Mouse (Mus musculus) megakaryocyte, adult 5-6 weeks (primary cell): ENCODE results near the gene Ccr1l1. TPM values are rescaled to one million over a fixed set of nuclear protein-coding genes. Genes with fewer than 3 reads are reported as not detected.

Source experiments
- ATAC-seq: 2 replicates; pipeline ENCODE4 v1.8.0; 2016; ENCODE audit warnings: mild to moderate bottlenecking, inconsistent platforms; ENCODE audit not compliant: poor library complexity, severe bottlenecking
- total RNA-seq, 2 experiments: library from RNA; stranded (forward) in 1 of 2; stranded (reverse) in 1 of 2; fragments of 153-499, 151-499 nt in 1 of 2; fragments of 221-1000, 200-1000 nt in 1 of 2; gene quantifications; 2 replicates each; pipeline versions ENCODE4 v1.2.3 to v1.2.4; 2015 to 2017

The Ccr1l1 gene
- total RNA-seq, 2 experiments from 2014 or later, result 1.0 TPM; not detected in 1

GRCm38 (mm10) chr9:123930476-123930875, 47.7 kb downstream of the Ccr1l1 start:
- no peak for ATAC-seq

DNA sequence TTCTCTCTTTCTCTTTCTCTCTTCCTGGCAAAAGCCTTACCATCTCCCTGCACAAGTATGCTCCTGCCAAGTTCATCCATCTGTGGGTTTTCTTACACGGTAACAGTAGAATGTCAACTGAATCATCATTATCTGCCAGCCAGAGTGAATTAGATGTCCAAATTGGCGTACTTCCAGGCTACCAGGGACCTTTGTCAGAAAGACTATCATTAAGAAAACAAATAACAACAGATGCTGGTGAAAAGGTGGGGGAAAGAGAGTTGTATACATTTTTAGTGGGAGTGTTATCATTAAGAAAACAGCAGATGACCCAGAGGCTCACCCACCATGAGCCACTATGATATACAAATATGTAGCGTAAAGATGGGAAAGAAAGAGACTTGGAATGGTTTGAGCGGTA, 48.3 kb downstream of the Ccr1l1 start:
- no peak for ATAC-seq

DNA sequence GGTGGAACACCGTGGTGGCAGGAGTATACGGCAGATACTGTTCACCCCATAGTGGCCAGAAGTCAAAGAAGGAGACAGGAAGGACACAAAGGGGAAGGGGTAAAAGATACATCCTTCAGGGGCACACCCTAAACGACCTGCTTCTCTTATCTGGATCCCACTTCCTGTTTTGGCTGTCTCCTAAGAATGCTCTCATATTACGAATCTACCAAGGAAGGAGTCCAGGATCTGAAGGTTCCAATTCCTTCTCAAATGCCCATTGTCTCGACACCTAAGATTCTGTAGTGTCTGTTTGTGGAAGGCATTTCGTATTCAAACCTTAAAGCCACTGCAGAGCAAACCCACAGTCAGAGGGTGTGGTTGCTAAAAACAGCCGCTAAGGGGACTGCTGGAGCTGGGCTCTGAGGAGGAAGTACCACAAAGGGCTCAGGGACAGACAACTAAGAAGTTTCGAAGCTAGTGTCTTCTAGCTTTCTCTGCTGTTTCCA, 49.4 kb downstream of the Ccr1l1 start:
- peak; percentile 22 for ATAC-seq

- ATAC-seq, result peak; percentile 28
Observed at GRCm38 (mm10) chr9:123928118-123928758, 50.0 kb downstream of the Ccr1l1 start.

GRCm38 (mm10) chr9:123927281-123927960, 50.8 kb downstream of the Ccr1l1 start:
- ATAC-seq, result no peak

Other genes starting within 250 kb of the Ccr1l1 start
- 1.4 and 3.7 TPM in 2 replicates for gene Cxcr6, start 171.9 kb downstream of the Ccr1l1 start, total RNA-seq (2015)
- 0.89 and 2.7 TPM in 2 replicates for gene Cxcr6, start 171.9 kb downstream of the Ccr1l1 start, total RNA-seq (2017)
- 20.3 and 24.4 TPM in 2 replicates for gene Fyco1, start 126.5 kb downstream of the Ccr1l1 start, total RNA-seq (2015)
- 18.2 and 22.2 TPM in 2 replicates for gene Fyco1, start 126.5 kb downstream of the Ccr1l1 start, total RNA-seq (2017)
- gene Xcr1, start 116.4 kb downstream of the Ccr1l1 start, total RNA-seq (2015), result 0.16 TPM in 1 of 2 replicates, not detected in the other
- gene Xcr1, start 116.4 kb downstream of the Ccr1l1 start, total RNA-seq (2017), result 0.18 and 0.33 TPM in 2 replicates
- gene Ccr1, start 9.7 kb downstream of the Ccr1l1 start, total RNA-seq (2015), result 119 and 127 TPM in 2 replicates
- gene Ccr1, start 9.7 kb downstream of the Ccr1l1 start, total RNA-seq (2017), result 94.4 and 94.8 TPM in 2 replicates
- 15.1 and 20.7 TPM in 2 replicates for gene Ccr3, start 43.6 kb upstream of the Ccr1l1 start, total RNA-seq (2015)
- gene Ccr3, start 43.6 kb upstream of the Ccr1l1 start, total RNA-seq (2017), result 22.2 and 28.5 TPM in 2 replicates
- gene Ccr2, start 123.5 kb upstream of the Ccr1l1 start, total RNA-seq (2015), result 1,125 and 1,272 TPM in 2 replicates
- 1,533 and 1,632 TPM in 2 replicates for gene Ccr2, start 123.5 kb upstream of the Ccr1l1 start, total RNA-seq (2017)
- 7.1 and 7.6 TPM in 2 replicates for gene Ccr5, start 143.1 kb upstream of the Ccr1l1 start, total RNA-seq (2015)
- gene Ccr5, start 143.1 kb upstream of the Ccr1l1 start, total RNA-seq (2017), result 2.5 and 3.5 TPM in 2 replicates